Mouse (Mus musculus): ENCODE measurements around the gene Teddm2. TPM values are rescaled to one million over a fixed set of nuclear protein-coding genes. Genes with fewer than 3 reads are reported as not detected.

Teddm2 gene
- total and polyA plus RNA-seq, 2 experiments from 2014 or later, result 0.33 TPM; not detected in 1

DNA sequence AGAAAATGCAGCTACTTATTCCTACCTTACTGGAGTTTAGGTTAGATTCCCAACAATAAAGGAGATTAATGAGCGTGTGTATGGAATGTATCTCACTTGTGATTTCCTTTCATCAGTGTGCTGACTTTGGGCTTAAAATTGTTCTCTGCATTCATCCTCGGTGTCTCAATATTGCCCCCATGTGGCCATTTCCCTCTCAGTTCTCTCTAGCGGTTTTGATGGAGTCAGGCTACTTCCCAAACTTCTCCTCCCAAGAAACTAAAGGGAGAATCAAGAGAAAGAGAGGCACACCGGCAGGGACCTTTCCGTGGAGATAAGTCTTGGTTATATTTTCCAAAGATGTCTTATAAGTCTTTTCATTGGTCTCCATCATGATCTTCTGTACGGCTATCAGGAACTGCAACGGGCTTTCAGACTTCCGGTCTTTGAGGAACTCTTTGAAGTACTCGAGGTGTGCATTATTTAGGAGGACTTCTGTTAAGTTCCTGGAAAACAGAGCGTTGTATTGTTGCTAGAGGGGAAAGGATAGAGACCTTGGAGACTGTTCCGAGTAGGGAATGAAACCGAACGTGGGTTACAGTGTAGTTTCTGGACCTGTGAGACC, 92.5 kb downstream of the Teddm2 start:
- H3K27ac ChIP-seq (ENCODE audit: low read depth), result no peak overlapping the region
- peak overlapping the region; percentile 6; the same call in 1 of the 2 replicates for H3K4me3 ChIP-seq (ENCODE audit: low read depth, low read length)
- no peaks in the 10 kb centered on the region for H3K4me1 ChIP-seq (ENCODE audit: control insufficient read depth, insufficient read depth)
- peak; percentile 63 for DNase-seq (ENCODE audit: low spot score)
- peak; percentile 77 for TF ChIP-seq CTCF (IDR thresholded peaks at IDR 0.05; ENCODE audit: low read depth)
- no peak for TF ChIP-seq EP300 (IDR thresholded peaks at IDR 0.05; ENCODE audit: low read depth)
- H3K36me3 ChIP-seq (replicated peaks; ENCODE audit: control insufficient read depth, insufficient read depth, low read length), result no peaks in the 10 kb centered on the region
- no peak for ATAC-seq (ENCODE audit: insufficient read depth, low read depth)
- H3K27me3 ChIP-seq (ENCODE audit: control insufficient read depth, insufficient read depth, low read length), result no peaks in the 10 kb centered on the region
- WGBS, result 40% methylated on average over 13 of the region's 13 CpGs
- no peaks in the 10 kb centered on the region for H3K9me3 ChIP-seq (replicated peaks; ENCODE audit: control insufficient read depth, low read length)
- H3K9ac ChIP-seq (replicated peaks; ENCODE audit: low read depth, low read length), result no peak overlapping the region
- peak overlapping the region; percentile 41 for H3K4me2 ChIP-seq (ENCODE audit: low read depth, low read length)

DNA sequence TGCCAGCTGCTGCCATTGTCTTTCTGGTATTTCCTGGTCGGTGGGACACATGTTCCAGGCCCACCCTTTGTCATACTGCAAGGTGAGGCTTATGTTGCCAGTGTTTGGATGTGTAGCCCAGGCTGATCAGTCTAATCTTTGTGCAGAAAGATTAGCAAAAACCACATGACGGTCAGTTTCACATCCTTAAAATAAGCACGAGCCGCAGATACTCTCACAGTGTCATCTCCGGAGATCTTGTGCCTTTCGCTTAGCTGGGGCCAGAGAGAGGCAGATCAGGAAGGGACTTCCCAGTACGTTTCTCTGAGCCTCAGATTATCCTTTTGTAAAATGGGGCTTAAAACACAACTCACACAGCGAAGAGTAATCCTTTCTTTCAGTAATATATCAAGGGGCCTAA, 96.5 kb downstream of the Teddm2 start:
- Histone ChIP-seq H3K4me2 (ENCODE audit: low read depth, low read length) (no peak overlapping the region), H3K4me3 (ENCODE audit: low read depth, low read length) (no peak overlapping the region), H3K36me3 (replicated peaks; ENCODE audit: control insufficient read depth, insufficient read depth, low read length) (no peaks in the 10 kb centered on the region), H3K27ac (ENCODE audit: low read depth) (no peak overlapping the region), H3K4me1 (ENCODE audit: control insufficient read depth, insufficient read depth) (no peaks in the 10 kb centered on the region), H3K9me3 (replicated peaks; ENCODE audit: control insufficient read depth, low read length) (no peaks in the 10 kb centered on the region), H3K27me3 (ENCODE audit: control insufficient read depth, insufficient read depth, low read length) (no peaks in the 10 kb centered on the region), H3K9ac (replicated peaks; ENCODE audit: low read depth, low read length) (no peak overlapping the region)
- ATAC-seq (ENCODE audit: insufficient read depth, low read depth) (no peak), DNase-seq (ENCODE audit: low spot score) (no peak)
- 65% methylated on average over 8 of the region's 8 CpGs for WGBS
- no peak for TF ChIP-seq CTCF (IDR thresholded peaks at IDR 0.05; ENCODE audit: low read depth)

DNA sequence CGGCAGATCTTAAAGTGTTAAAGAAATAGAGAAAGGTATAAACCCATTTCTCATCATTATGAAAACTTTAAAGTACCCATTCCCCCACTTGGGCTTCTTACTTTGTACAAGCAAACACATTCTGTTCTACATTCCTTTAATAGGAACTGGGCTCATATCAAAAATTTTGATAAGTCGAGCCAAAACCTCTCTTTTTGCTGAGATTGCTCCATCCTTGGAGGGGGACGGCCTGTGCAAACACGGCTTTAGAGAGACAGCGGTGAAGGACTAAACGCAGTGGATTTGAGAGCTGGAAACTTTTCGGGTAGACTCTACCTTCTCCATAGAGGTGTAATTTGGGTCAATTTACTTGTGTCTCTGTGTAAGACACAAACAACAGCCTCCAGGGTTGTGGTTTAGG, 97.3 kb downstream of the Teddm2 start:
- Histone ChIP-seq H3K4me3 (ENCODE audit: low read depth, low read length) (no peak overlapping the region), H3K27me3 (ENCODE audit: control insufficient read depth, insufficient read depth, low read length) (no peaks in the 10 kb centered on the region), H3K27ac (ENCODE audit: low read depth) (no peak overlapping the region), H3K4me2 (ENCODE audit: low read depth, low read length) (no peak overlapping the region), H3K9ac (replicated peaks; ENCODE audit: low read depth, low read length) (no peak overlapping the region), H3K36me3 (replicated peaks; ENCODE audit: control insufficient read depth, insufficient read depth, low read length) (no peaks in the 10 kb centered on the region), H3K4me1 (ENCODE audit: control insufficient read depth, insufficient read depth) (no peaks in the 10 kb centered on the region), H3K9me3 (replicated peaks; ENCODE audit: control insufficient read depth, low read length) (no peaks in the 10 kb centered on the region)
- ATAC-seq (ENCODE audit: insufficient read depth, low read depth), result no peak
- no peak for TF ChIP-seq CTCF (IDR thresholded peaks at IDR 0.05; ENCODE audit: low read depth)
- TF ChIP-seq EP300 (IDR thresholded peaks at IDR 0.05; ENCODE audit: low read depth), result no peak
- no peak for DNase-seq (ENCODE audit: low spot score)
- 74% methylated on average over 7 of the region's 7 CpGs for WGBS

Small RNAs within 50 kb of the gene (microRNA-seq; reads per million reads assigned to microRNA genes)
- 19.3 reads per million, percentile 37 among the genes with 10 or more reads in this experiment for gene Mir8114

Other genes with a start within 250 kb of the Teddm2 start
- gene Rgs8, start 247.2 kb downstream of the Teddm2 start, total RNA-seq (2014; rRNA removed; ENCODE audit: low replicate concordance), result 0.08 TPM in 1 of 2 replicates, not detected in the other
- gene Rgs8, start 247.2 kb downstream of the Teddm2 start, polyA plus RNA-seq (2015; fragmentation: Nextera tagmentation; extraction: Ambion mirVana), result 0.03 and 0.05 TPM in 2 replicates
- 0.89 and 1.8 TPM in 2 replicates for gene Rgs16, start 159.9 kb downstream of the Teddm2 start, total RNA-seq (2014; rRNA removed; ENCODE audit: low replicate concordance)
- 2.2 and 3.0 TPM in 2 replicates for gene Rgs16, start 159.9 kb downstream of the Teddm2 start, polyA plus RNA-seq (2015; fragmentation: Nextera tagmentation; extraction: Ambion mirVana)
- gene Rnasel, start 150.8 kb downstream of the Teddm2 start, total RNA-seq (2014; rRNA removed; ENCODE audit: low replicate concordance), result 31.4 and 31.9 TPM in 2 replicates
- 17.4 and 22.1 TPM in 2 replicates for gene Rnasel, start 150.8 kb downstream of the Teddm2 start, polyA plus RNA-seq (2015; fragmentation: Nextera tagmentation; extraction: Ambion mirVana)
- gene Rgsl1, start 56.1 kb downstream of the Teddm2 start, total RNA-seq (2014; rRNA removed; ENCODE audit: low replicate concordance), result not detected in 2 replicates
- not detected in 2 replicates for gene Rgsl1, start 56.1 kb downstream of the Teddm2 start, polyA plus RNA-seq (2015; fragmentation: Nextera tagmentation; extraction: Ambion mirVana)
- gene Teddm1b, start 25.9 kb downstream of the Teddm2 start, total RNA-seq (2014; rRNA removed; ENCODE audit: low replicate concordance), result not detected in 2 replicates
- gene Teddm1b, start 25.9 kb downstream of the Teddm2 start, polyA plus RNA-seq (2015; fragmentation: Nextera tagmentation; extraction: Ambion mirVana), result 0.10 TPM in 1 of 2 replicates, not detected in the other
- not detected in 2 replicates for gene Teddm1a, start 8.5 kb downstream of the Teddm2 start, total RNA-seq (2014; rRNA removed; ENCODE audit: low replicate concordance)
- gene Teddm1a, start 8.5 kb downstream of the Teddm2 start, polyA plus RNA-seq (2015; fragmentation: Nextera tagmentation; extraction: Ambion mirVana), result not detected in 2 replicates
- gene Glul, start 284 bp downstream of the Teddm2 start, total RNA-seq (2014; rRNA removed; ENCODE audit: low replicate concordance), result 199 and 256 TPM in 2 replicates
- gene Glul, start 284 bp downstream of the Teddm2 start, polyA plus RNA-seq (2015; fragmentation: Nextera tagmentation; extraction: Ambion mirVana), result 81.8 and 95.5 TPM in 2 replicates

Data from heart, postnatal 0 days (tissue).